Mouse (Mus musculus) frontal cortex, postnatal 25 days (tissue): Measurements from ENCODE around the gene Gapvd1.
"Not testable (repeated sequence)": the region's sequence is repeated elsewhere in the genome, so short reads cannot be mapped to it uniquely, and the experiment has no call there.

Experiments
- DNase-seq, 2 experiments: peaks; one replicate each; pipeline ENCODE4 v3.0.0; 2022; ENCODE audit warnings: low spot score in 2 of 2

Gene Gapvd1

GRCm38 (mm10) chr2:34754551-34755358, at the start of gene Gapvd1:
Gapvd1 (minus strand) TSS chr2:34755232.
- DNase-seq, result no peak

- DNase-seq, result no peak
These were observed 49.8 kb upstream of the Gapvd1 start for GRCm38 (mm10) chr2:34804815-34805214.

GRCm38 (mm10) chr2:34804172-34804571, 49.1 kb upstream of the Gapvd1 start:
- no peak for DNase-seq

DNA sequence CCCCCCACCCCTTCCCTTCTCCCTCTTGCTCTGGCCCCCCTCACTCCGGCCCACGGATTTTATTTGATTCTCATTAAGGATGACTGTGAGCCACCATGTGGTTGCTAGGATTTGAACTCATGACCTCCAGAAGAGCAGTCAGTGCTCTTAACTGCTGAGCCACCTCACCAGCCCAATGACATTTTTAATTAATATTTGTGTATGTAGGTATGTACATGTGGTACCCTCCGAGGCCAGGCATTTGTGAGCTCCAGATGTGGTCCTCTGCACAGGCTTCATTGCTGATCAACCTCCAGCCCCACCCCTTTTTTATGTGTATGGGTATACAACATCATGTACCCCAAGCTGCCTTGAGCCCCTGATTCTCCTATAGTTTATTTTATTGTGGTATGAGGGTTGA, 48.7 kb upstream of the Gapvd1 start:
- no peak for DNase-seq

DNA sequence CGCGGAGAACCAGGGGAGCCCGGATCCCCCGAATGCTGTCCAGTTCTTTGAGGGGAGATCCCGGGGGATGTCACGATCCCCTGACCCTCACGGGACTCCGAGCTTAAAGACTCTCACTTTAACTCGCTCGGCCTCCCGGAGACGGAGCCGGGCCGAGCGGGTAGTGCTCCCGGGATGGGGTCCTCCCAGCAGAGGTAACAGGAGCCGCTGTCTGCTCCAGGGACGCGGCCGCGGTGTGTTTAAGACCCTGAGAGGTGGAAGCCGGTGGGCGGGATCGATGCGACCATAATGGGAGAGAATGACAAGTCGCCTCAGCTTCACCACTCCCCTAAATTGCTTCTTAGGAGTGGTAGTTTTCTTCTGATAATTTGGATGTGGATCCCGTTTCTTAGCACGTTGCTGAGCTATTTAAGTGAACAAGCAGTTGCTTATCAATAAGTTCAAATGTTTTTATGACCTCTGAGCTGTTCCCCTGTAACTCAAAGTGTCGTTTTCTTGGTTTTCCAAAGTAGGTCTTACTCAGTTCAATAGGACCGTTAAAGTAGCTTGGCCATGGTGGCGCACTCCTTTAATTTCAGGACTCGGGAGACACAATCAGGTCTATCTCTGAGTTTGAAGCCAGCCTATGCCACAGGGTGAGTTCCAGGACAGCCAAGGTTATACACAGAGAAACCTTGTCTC, 47.7 kb upstream of the Gapvd1 start:
- DNase-seq, result not testable (repeated sequence)

DNA sequence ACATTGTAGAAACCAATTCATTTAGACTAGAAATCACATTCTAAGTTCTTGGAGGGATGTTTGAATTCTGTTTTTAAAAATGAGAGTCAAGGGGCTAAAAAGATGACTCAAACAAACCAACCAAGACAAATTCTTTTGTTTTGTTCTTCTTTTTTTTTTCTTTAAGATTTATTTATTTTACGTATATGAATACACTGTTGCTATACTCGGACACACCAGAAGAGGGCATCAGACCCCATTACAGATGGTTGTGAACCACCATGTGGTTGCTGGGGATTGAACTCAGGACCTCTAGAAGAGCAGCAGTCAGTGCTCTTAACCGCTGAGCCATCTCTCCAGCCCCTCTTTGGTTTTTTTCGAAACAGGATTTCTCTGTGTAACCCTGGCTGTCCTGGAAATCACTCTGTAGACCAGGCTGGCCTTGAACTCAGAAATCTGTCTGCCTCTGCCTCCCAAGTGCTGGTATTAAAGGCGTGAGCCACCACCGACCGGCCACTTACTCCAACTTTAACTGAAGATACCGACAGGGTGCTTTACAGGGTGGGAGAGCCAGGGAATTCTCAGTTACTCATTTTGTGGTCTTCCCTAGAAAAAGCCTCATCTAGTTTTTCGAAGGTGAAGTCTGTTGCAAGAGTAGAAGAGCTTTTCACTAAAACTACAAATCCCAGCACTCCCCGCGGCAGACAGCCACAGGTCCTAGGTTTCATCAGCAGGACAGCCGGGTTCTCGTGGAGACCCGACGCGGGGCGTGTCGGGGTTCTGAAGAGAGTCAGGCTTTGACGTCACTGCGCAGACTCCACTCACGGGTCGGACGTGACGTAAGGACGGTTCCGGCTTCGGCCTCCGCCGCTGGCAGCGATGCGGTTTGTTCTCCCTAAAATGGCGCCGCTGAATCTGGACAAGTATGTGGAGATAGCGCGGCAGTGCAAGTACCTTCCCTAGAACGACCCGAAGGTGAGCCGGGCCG, 46.8 kb upstream of the Gapvd1 start:
- peak; percentile 89 to 96 for DNase-seq

GRCm38 (mm10) chr2:34800371-34800770, 45.3 kb upstream of the Gapvd1 start:
- DNase-seq, result no peak

DNA sequence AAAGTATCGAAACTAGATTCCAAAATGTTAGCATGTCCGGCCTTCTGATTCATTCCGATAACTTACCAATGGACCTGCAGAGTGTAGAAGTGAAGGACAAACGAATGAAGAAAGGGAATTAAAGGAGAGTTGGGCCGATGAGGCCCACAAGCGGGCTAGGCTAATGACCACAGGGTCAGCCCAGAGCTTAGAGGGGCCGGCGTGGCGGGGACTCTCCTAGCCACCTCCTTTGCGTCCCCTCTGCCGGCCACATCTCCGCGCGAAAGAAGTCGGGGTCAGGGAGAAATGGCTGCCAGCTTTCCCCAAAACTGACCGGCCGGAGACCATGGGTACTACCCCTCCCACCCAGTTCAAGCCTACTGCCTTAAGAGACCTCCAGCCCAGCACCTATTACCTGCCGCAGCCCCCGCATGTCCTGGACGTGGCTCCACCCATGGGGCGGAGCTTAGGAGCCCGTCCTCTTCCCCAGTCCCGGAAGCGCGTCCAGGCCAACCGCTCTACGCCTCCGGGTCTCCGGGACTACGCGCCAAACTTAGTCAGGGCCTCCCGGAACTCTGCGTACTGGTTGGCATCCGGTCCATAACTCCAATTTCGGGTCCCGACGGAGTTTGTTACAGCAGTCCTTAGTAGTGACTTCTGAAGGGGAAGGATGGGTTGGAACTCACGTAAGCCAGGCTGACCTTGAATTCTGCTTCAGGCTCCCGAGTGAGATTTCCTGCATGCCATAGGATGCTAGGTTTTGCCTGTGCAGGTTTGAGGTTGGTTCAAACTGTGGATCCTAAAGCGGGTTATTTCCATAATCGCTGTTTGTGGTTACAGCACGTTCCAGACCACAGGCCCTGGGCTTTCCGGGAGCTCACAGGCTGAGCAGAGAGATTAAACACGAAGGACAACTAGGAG, 44.6 kb upstream of the Gapvd1 start, which contains the start of gene Rabepk:
Rabepk (minus strand) TSS at position 556 of the 900 bp plus-strand sequence.
- peak; percentile 25 to 55 for DNase-seq

DNA sequence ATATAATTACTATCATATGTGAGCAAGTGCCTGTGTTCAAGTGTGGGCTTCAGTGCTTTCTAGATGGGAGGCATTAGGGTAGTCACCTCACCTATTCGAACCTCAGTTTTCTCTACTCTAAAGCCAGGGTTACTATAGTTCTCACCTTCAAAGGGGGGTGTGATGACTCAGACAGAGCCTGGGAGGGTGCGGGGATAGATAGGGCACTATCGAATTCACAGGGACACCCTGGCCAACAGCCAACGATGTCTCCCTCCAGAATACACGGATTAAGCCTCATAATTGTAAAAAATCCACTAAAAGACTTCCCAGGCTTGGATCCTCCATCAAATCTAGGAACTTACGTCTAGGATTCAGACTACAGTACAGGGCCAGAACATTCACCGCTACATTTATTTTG, 40.4 kb upstream of the Gapvd1 start:
- DNase-seq, result no peak

- no peak for DNase-seq
These were observed 39.5 kb upstream of the Gapvd1 start for GRCm38 (mm10) chr2:34794511-34794910.

DNA sequence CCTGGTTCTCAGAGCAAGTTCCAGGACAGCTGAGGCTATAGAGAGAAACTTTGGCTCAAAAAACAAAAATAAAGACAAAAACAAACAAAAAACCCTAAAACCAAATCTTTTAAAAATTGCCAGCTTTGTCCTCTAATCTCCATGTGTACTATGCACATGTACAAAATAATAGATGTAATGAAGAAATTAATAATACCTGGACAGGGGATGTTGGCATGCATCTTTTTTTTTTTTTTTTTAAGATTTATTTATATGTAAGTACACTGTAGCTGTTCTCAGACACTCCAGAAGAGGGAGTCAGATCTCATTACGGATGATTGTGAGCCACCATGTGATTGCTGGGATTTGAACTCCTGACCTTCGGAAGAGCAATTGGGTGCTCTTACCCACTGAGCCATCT, 37.5 kb upstream of the Gapvd1 start:
- not testable (repeated sequence) for DNase-seq

DNA sequence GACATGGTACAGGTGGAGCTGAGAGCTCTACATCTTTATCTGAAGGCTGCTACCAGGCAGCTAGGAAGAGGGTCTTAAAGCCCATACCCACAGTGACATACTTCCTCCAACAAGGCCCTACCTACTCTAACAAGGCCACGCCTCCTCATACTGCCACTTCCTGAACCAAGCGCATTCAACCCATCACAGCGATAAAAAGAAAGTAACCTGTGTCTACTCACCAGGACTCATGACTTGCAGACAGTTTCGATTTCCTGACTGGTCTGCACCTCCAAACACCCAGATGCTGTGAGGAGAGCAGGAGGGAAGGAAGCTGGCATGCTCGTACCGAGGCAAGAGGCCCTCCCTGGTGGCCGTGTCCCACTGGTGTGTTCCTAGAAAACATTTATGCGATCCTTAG, 35.2 kb upstream of the Gapvd1 start:
- no peak for DNase-seq

DNA sequence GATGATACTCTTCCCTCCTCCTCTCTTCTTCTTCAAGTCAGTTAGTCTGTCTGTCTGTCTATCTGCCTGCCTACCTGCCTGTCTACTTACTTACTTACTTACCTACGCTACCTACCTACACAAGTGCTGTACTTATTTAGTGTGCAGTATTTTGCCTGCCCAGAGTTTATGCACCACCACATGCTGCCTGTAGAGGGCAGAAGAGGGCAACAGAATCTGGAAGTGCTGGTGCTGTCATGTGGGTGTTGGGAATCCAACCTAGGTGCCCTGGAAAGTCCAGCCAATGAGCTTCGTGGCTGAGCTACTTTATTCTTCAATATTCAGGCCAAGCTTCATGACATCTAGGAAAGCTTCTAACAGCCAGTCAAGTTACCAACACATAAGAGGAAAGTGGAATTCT, 29.1 kb upstream of the Gapvd1 start:
- DNase-seq, result no peak

GRCm38 (mm10) chr2:34783064-34784020, 28.3 kb upstream of the Gapvd1 start:
- DNase-seq, result no peak

GRCm38 (mm10) chr2:34777237-34777868, 22.3 kb upstream of the Gapvd1 start:
- no peak for DNase-seq

DNA sequence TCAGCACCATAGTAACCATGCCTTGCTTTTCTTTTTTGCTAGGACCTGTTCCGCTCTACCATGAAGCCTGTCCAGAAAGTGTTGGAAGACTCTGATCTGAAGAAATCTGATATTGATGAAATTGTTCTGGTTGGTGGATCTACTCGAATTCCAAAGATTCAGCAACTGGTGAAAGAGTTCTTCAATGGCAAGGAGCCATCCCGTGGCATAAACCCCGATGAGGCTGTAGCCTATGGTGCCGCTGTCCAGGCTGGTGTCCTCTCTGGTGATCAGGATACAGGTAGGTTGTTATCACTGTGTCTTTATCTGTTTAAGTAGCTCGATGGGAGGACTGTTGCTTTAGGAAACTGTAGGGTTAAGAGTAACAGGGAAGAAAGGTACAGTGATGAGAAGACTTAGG, 19.5 kb upstream of the Gapvd1 start:
- no peak for DNase-seq

- no peak for DNase-seq
These were observed 18.6 kb upstream of the Gapvd1 start for GRCm38 (mm10) chr2:34773673-34774072.

GRCm38 (mm10) chr2:34772252-34773235, 17.5 kb upstream of the Gapvd1 start:
- no peak for DNase-seq
